Mouse (Mus musculus) forebrain, embryonic 11.5 days (tissue): ENCODE results near the gene Mgat5. TPM values are rescaled to one million over a fixed set of nuclear protein-coding genes. Genes with fewer than 3 reads are reported as not detected.
A peak's percentile ranks its signal among the peaks of the same experiment; 100 is the strongest.

Source experiments
- ATAC-seq: fragments of 200-750 bp; cut with Nextera tagmentation; replicated peaks from 2 replicates; pipeline ENCODE4 v1.8.0; 2017; ENCODE audit warnings: moderate TSS enrichment; ENCODE audit not compliant: low FRiP score
- DNase-seq: peaks from one replicate; pipeline ENCODE4 v3.0.0-alpha.2; 2017; ENCODE audit warnings: low spot score
- H3K27ac ChIP-seq: fragments of 300-500 bp; sonication (generic); 2 replicates; pipeline ENCODE4 v1.5.1; 2014; ENCODE audit warnings: low read depth, low read length
- H3K27me3 ChIP-seq: fragments of 300-500 bp; sonication (generic); 2 replicates; pipeline ENCODE4 v1.6.1; 2014; ENCODE audit warnings: mild to moderate bottlenecking, low read length, mixed read lengths; ENCODE audit not compliant: control insufficient read depth, insufficient read depth
- H3K36me3 ChIP-seq: fragments of 300-500 bp; sonication (generic); 2 replicates; pipeline ENCODE4 v1.6.1; 2014; ENCODE audit warnings: mild to moderate bottlenecking, low read length, moderate library complexity, mixed read lengths; ENCODE audit not compliant: control insufficient read depth, insufficient read depth
- H3K4me1 ChIP-seq: fragments of 300-500 bp; sonication (generic); replicated peaks from 2 replicates; pipeline ENCODE4 v1.6.1; 2014; ENCODE audit warnings: low read length, mixed read lengths; ENCODE audit not compliant: control insufficient read depth, insufficient read depth
- H3K4me2 ChIP-seq: fragments of 300-500 bp; sonication (generic); 2 replicates; pipeline ENCODE4 v1.6.1; 2014; ENCODE audit warnings: low read depth, mild to moderate bottlenecking, low read length, moderate library complexity, mixed read lengths; ENCODE audit not compliant: severe bottlenecking
- H3K4me3 ChIP-seq: fragments of 300-500 bp; sonication (generic); 2 replicates; pipeline ENCODE4 v1.5.1; 2014; ENCODE audit warnings: low read depth, low read length
- H3K9ac ChIP-seq: fragments of 300-500 bp; sonication (generic); 2 replicates; pipeline ENCODE4 v1.6.1; 2014; ENCODE audit warnings: low read length
- H3K9me3 ChIP-seq: fragments of 300-500 bp; sonication (generic); 2 replicates; pipeline ENCODE4 v1.6.1; 2016; ENCODE audit warnings: low read length, mixed read lengths; ENCODE audit not compliant: control insufficient read depth
- WGBS: fragments of 180-500 bp; shearing (Covaris S2); extraction: QIAGEN DNeasy Blood & Tissue Kit; methylation state at CpG from one replicate; pipeline ENCODE4 v1.1.7; 2014; 5-methylcytosine and 5-hydroxymethylcytosine counted together
- polyA plus RNA-seq: library from polyadenylated mRNA; unstranded; fragments of >200 nt; fragmentation: Nextera tagmentation; extraction: Ambion mirVana; gene quantifications from 2 replicates; pipeline ENCODE4 v1.2.1, GENCODE M21; 2014

Gene Mgat5
- polyA plus RNA-seq, 1 experiment from 2014 or later = 6.6 TPM

DNA sequence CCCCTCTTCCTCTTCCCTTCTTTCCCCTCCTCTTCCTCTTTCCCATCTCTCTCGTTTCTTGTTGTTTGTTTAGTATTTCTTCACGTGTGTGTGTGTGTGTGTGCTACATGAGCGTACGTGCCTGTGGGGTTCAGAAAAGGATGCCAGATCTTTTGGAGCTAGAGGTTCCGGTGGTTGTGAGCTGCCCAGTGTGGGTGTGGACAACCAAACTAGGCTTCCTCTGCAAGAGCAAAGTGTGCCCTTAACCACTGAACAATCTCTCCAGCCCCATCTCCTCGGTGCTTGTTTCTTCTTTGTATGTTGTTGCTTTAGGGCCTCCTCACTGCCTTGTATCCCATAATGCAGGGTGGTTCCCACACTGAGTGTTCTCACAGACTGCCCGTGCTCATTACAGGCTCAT, 113.7 kb downstream of the Mgat5 start:
- 88% methylated on average over 7 of the region's 7 CpGs for WGBS
- no peak overlapping the region for H3K27ac ChIP-seq
- H3K36me3 ChIP-seq = no peaks in the 10 kb centered on the region
- no peak overlapping the region for H3K9ac ChIP-seq
- no peak overlapping the region for H3K4me2 ChIP-seq
- DNase-seq = peak; percentile 25
- no peak for ATAC-seq
- H3K27me3 ChIP-seq = no peaks in the 10 kb centered on the region
- H3K4me1 ChIP-seq = peaks cover 2% of the 10 kb centered on the region; the same call in 1 of the 2 replicates
- no peak overlapping the region for H3K4me3 ChIP-seq
- H3K9me3 ChIP-seq = no peaks in the 10 kb centered on the region

DNA sequence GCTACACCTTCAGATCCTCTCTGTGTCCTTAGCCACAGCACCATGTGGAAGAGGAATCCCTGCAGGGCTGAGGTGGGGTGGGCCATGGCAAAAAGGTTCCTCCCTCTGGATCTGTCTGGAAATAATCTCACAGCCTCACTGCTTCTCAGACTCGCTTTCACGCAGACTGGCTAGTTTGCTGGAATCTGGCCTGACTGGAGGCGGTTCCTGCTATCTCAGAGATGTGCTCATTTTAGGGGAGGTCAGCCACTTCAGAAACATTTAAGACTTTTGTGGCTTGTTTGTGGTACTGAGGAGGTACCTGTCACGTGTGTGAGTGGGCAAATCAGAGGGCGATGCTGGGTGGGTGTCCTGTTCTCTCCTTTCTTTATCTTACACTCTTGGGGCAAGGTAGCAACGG, 115.0 kb downstream of the Mgat5 start:
- DNase-seq = no peak
- Histone ChIP-seq H3K4me2 (no peak overlapping the region), H3K36me3 (no peaks in the 10 kb centered on the region), H3K27me3 (no peaks in the 10 kb centered on the region), H3K4me3 (no peak overlapping the region), H3K27ac (no peak overlapping the region), H3K4me1 (no peaks in the 10 kb centered on the region; the same call in 1 of the 2 replicates), H3K9me3 (no peaks in the 10 kb centered on the region), H3K9ac (no peak overlapping the region)
- no peak for ATAC-seq
- WGBS = 82% methylated on average over 6 of the region's 6 CpGs

DNA sequence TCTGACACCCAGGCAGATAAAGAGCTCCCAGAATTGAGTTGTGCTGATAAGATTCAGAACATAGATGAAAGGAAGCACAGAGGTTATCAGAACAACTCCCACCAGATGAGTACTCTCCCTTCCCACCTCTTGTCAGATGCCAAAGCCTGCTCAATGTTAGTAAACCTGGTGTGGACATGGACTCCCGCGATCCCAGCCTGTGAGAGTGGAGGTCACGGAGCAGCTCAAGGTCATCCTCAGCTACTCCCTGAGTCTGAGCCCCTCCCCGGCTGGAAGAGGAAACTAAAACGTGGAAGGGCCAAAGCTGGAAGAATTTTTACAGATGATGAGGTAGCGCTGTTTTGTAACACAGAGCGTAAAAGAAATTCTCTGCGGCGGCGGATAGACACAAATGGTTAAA, 116.1 kb downstream of the Mgat5 start:
- WGBS = 91% methylated on average over 10 of the region's 10 CpGs

DNA sequence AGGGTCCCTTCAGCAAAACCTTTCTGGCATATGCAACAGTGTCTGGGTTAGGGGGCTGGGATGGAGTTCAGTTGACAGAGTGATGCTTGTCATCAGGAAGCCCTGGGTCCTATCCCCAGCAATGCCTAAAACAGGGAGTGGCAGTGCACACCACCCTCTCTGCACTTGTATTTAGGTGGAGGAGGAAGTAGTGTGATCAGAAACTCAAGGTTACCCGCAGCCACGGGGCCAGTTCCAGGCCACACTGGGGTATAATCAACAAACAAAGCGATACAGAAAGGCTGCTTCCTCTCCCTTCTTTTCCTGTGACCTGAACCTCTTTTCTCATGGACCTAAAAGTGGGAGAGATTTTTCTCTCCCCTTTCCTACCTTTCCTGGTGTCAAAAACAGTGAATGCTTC, 116.8 kb downstream of the Mgat5 start:
- Histone ChIP-seq H3K36me3 (no peaks in the 10 kb centered on the region), H3K4me2 (no peak overlapping the region), H3K4me1 (no peaks in the 10 kb centered on the region; the same call in 1 of the 2 replicates), H3K9me3 (no peaks in the 10 kb centered on the region), H3K4me3 (no peak overlapping the region), H3K9ac (no peak overlapping the region), H3K27me3 (no peaks in the 10 kb centered on the region), H3K27ac (no peak overlapping the region)
- ATAC-seq (no peak), DNase-seq (peak; percentile 17)
- WGBS = 88% methylated on average over 3 of the region's 3 CpGs

More for the DNA sequence above, 116.1 kb downstream of the Mgat5 start:
- no peak overlapping the region for H3K27ac ChIP-seq
- ATAC-seq = no peak
- no peak overlapping the region for H3K4me2 ChIP-seq
- H3K36me3 ChIP-seq = no peaks in the 10 kb centered on the region
- no peak overlapping the region for H3K9ac ChIP-seq
- DNase-seq = peak; percentile 30
- H3K27me3 ChIP-seq = no peaks in the 10 kb centered on the region
- no peak overlapping the region for H3K4me3 ChIP-seq
- no peaks in the 10 kb centered on the region; the same call in 1 of the 2 replicates for H3K4me1 ChIP-seq
- no peaks in the 10 kb centered on the region for H3K9me3 ChIP-seq

DNA sequence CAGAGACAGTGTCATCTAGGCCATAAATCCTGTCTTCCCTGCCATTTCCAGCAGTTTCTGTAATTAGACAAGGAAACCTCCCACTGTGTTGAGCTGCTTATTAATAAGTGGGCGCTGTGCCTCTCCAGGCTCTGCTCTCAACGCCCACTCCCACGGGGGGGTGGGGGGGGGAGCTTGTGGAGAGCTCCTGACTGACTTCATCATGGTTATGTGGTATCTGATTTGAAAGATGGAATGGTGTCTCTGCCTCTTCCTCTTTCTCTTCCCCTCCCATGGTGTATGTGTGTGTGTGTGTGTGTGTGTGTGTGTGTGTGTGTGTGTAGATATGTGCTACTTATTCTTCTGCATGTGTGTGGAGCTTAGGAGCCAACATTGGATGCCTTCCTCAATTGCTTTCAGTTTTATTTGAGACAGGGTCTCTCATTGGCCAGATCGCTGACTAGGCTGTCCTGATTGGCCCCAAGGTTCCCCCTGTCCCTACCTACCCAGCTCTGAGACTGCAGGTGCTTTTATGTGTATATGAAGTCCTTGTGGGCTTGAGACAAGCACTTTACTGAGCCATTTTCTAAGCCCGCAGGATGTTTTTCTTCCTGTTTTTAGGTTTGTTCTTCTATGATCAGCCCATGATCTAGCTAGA, 117.5 kb downstream of the Mgat5 start:
- no peaks in the 10 kb centered on the region for H3K36me3 ChIP-seq
- no peaks in the 10 kb centered on the region for H3K9me3 ChIP-seq
- WGBS = 78% methylated on average over 5 of the region's 5 CpGs
- DNase-seq (peak; percentile 35), ATAC-seq (no peak)
- no peak overlapping the region for H3K4me2 ChIP-seq
- no peak overlapping the region for H3K9ac ChIP-seq
- no peak overlapping the region for H3K4me3 ChIP-seq
- H3K4me1 ChIP-seq = no peaks in the 10 kb centered on the region; the same call in 1 of the 2 replicates
- H3K27me3 ChIP-seq = no peaks in the 10 kb centered on the region
- H3K27ac ChIP-seq = no peak overlapping the region

DNA sequence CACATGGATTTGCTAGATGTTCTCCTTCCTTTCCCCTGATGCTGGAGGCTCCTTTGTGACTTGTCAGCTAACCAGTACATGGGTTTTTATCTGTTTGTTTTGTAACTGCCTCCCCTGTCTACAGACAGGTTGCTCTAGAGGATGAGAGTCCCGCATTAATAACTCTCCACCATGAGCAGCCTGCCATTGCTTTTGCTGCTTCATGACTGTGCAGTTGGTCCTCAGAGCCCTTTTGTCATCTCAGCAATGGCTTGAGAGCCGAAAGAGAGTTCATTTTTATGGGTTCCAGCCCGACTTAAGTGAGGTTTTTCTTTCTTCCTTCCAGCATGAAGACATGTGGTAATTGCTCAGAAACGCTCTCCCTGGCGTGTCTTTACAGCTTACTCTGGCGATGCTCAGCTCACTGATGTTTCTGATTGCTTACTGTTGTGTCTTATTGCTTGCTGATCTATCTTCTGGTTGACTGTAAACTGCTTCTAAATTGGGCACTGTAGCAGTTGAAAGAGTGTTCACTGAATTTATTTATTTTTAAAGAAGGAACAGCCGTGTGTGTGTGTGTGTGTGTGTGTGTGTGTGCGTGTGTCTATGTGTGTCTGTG, 120.9 kb downstream of the Mgat5 start:
- Histone ChIP-seq H3K4me3 (no peak overlapping the region), H3K27me3 (no peaks in the 10 kb centered on the region), H3K4me1 (no peaks in the 10 kb centered on the region; the same call in 1 of the 2 replicates), H3K27ac (no peak overlapping the region), H3K9ac (no peak overlapping the region), H3K36me3 (no peaks in the 10 kb centered on the region), H3K4me2 (no peak overlapping the region), H3K9me3 (no peaks in the 10 kb centered on the region)
- WGBS = 90% methylated on average over 8 of the region's 8 CpGs
- peak; percentile 26 for DNase-seq
- no peak for ATAC-seq

GRCm38 (mm10) chr1:127327773-127328172, 123.0 kb downstream of the Mgat5 start:
- Histone ChIP-seq H3K4me3 (no peak overlapping the region), H3K9ac (no peak overlapping the region), H3K27ac (no peak overlapping the region), H3K9me3 (no peaks in the 10 kb centered on the region), H3K27me3 (no peaks in the 10 kb centered on the region), H3K4me1 (no peaks in the 10 kb centered on the region), H3K36me3 (no peaks in the 10 kb centered on the region), H3K4me2 (no peak overlapping the region)
- DNase-seq (peak; percentile 11), ATAC-seq (no peak)
- WGBS = 77% methylated on average over 6 of the region's 6 CpGs

DNA sequence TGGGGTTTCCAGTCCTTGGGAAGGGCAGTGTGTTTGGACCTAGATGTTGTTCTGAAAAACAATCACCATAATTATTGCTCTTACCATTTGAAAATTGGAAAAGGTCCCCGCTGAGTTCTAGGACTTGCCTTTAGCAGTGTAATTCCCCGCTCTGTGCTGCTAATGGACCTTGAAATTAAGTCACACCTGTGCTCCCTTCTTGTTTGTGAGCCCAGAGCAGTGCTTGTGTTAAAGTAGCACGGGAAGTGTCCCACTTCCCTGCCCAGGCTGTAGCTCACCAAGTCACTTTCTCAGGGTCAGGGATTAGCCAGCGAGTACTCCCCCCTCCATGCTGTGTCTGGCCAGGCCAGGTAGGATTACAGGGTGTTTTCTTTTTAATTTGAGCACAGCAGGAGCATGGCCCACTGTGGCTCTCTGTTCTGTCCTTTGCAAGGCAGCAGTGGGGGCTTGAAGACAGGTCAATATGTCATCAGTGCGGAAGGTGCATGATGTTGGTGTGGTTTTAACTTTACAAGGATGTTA, 123.6 kb downstream of the Mgat5 start:
- WGBS = 30% methylated on average over 5 of the region's 5 CpGs
- DNase-seq = peak; percentile 43
- no peak overlapping the region for H3K4me3 ChIP-seq
- no peaks in the 10 kb centered on the region for H3K27me3 ChIP-seq
- ATAC-seq = no peak
- no peak overlapping the region for H3K4me2 ChIP-seq
- H3K36me3 ChIP-seq = no peaks in the 10 kb centered on the region
- H3K9me3 ChIP-seq = no peaks in the 10 kb centered on the region
- no peaks in the 10 kb centered on the region for H3K4me1 ChIP-seq
- H3K9ac ChIP-seq = no peak overlapping the region
- no peak overlapping the region for H3K27ac ChIP-seq

GRCm38 (mm10) chr1:127329810-127330209, 125.0 kb downstream of the Mgat5 start:
- no peaks in the 10 kb centered on the region for H3K27me3 ChIP-seq
- no peak overlapping the region for H3K9ac ChIP-seq
- H3K4me3 ChIP-seq = no peak overlapping the region
- ATAC-seq (no peak), DNase-seq (peak; percentile 42)
- H3K36me3 ChIP-seq = no peaks in the 10 kb centered on the region
- no peak overlapping the region for H3K4me2 ChIP-seq
- H3K4me1 ChIP-seq = no peaks in the 10 kb centered on the region
- 89% methylated on average over 6 of the region's 6 CpGs for WGBS
- no peak overlapping the region for H3K27ac ChIP-seq
- H3K9me3 ChIP-seq = no peaks in the 10 kb centered on the region
